Mouse (Mus musculus): ENCODE results near the gene Gm13539.
"Not testable (repeated sequence)": the region's sequence is repeated elsewhere in the genome, so short reads cannot be mapped to it uniquely, and the experiment has no call there.

Gene Gm13539

GRCm38 (mm10) chr2:25781957-25782356 lies at the start of gene Gm13539:
Gm13539 (plus strand) TSS chr2:25782257.
- no peak for DNase-seq (ENCODE audit: low spot score in 2 of 2)

- DNase-seq (ENCODE audit: low spot score in 2 of 2), result no peak
These were observed 48.7 kb upstream of the Gm13539 start for GRCm38 (mm10) chr2:25733199-25733930.

- not testable (repeated sequence) for DNase-seq (ENCODE audit: low spot score in 2 of 2)
These were observed 45.3 kb upstream of the Gm13539 start, which contains the start of gene Obp2b for GRCm38 (mm10) chr2:25736709-25737108. Obp2b (plus strand) TSS chr2:25737009.

- no peak for DNase-seq (ENCODE audit: low spot score in 2 of 2)
These were observed 40.4 kb upstream of the Gm13539 start for GRCm38 (mm10) chr2:25741671-25742070.

- DNase-seq (ENCODE audit: low spot score in 2 of 2), result no peak
These were observed 27.9 kb upstream of the Gm13539 start for GRCm38 (mm10) chr2:25754201-25754600.

- no peak for DNase-seq (ENCODE audit: low spot score in 2 of 2)
These were observed 23.9 kb upstream of the Gm13539 start for GRCm38 (mm10) chr2:25758064-25758625.

GRCm38 (mm10) chr2:25765269-25765668 lies 16.8 kb upstream of the Gm13539 start, which contains the start of gene Lcn3:
Lcn3 (plus strand) TSS chr2:25765569.
- no peak for DNase-seq (ENCODE audit: low spot score in 2 of 2)

GRCm38 (mm10) chr2:25767764-25768163 lies 14.3 kb upstream of the Gm13539 start:
- DNase-seq (ENCODE audit: low spot score in 2 of 2), result no peak

- no peak for DNase-seq (ENCODE audit: low spot score in 2 of 2)
These were observed 8.6 kb upstream of the Gm13539 start for GRCm38 (mm10) chr2:25773507-25773906.

GRCm38 (mm10) chr2:25774640-25775039 lies 7.4 kb upstream of the Gm13539 start:
- no peak for DNase-seq (ENCODE audit: low spot score in 2 of 2)

GRCm38 (mm10) chr2:25775991-25776390 lies 6.1 kb upstream of the Gm13539 start:
- DNase-seq (ENCODE audit: low spot score in 2 of 2), result no peak

- DNase-seq (ENCODE audit: low spot score in 2 of 2), result no peak
These were observed 5.3 kb upstream of the Gm13539 start, which contains the start of gene Lcn11 for GRCm38 (mm10) chr2:25776717-25777116. Lcn11 (plus strand) TSS chr2:25777017.

GRCm38 (mm10) chr2:25779076-25779475 lies 3.0 kb upstream of the Gm13539 start:
- no peak for DNase-seq (ENCODE audit: low spot score in 2 of 2)

GRCm38 (mm10) chr2:25780921-25781320 lies 1.1 kb upstream of the Gm13539 start:
- DNase-seq (ENCODE audit: low spot score in 2 of 2), result no peak

GRCm38 (mm10) chr2:25785573-25786322 lies 3.7 kb downstream of the Gm13539 start:
- DNase-seq (ENCODE audit: low spot score in 2 of 2), result no peak

- DNase-seq (ENCODE audit: low spot score in 2 of 2), result no peak
These were observed 7.0 kb downstream of the Gm13539 start for GRCm38 (mm10) chr2:25789092-25789491.

- DNase-seq (ENCODE audit: low spot score in 2 of 2), result no peak
These were observed 15.6 kb downstream of the Gm13539 start for GRCm38 (mm10) chr2:25797635-25798034.

GRCm38 (mm10) chr2:25798065-25798464 lies 16.0 kb downstream of the Gm13539 start:
- DNase-seq (ENCODE audit: low spot score in 2 of 2), result no peak

- no peak for DNase-seq (ENCODE audit: low spot score in 2 of 2)
These were observed 29.7 kb downstream of the Gm13539 start for GRCm38 (mm10) chr2:25811711-25812110.

- no peak for DNase-seq (ENCODE audit: low spot score in 2 of 2)
These were observed 31.3 kb downstream of the Gm13539 start for GRCm38 (mm10) chr2:25813364-25813763.

GRCm38 (mm10) chr2:25815748-25816147 lies 33.7 kb downstream of the Gm13539 start, which contains the start of gene Glt6d1:
Glt6d1 (minus strand) TSS chr2:25815848.
- not testable (repeated sequence) for DNase-seq (ENCODE audit: low spot score in 2 of 2)

- peak; percentile 29 to 47 for DNase-seq (ENCODE audit: low spot score in 2 of 2)
These were observed 40.7 kb downstream of the Gm13539 start, which contains the start of gene Lcn9 for GRCm38 (mm10) chr2:25822806-25823205. Lcn9 (plus strand) TSS chr2:25823153.

Data from natural killer cell, adult 2 months (primary cell).